Mouse (Mus musculus) MEL (cell line): Measurements from ENCODE around the gene Olfr649. TPM values are rescaled to one million over a fixed set of nuclear protein-coding genes. Genes with fewer than 3 reads are reported as not detected.

Source experiments
- DNase-seq: peaks from one replicate; pipeline ENCODE4 v3.0.0; 2011; ENCODE audit warnings: low read depth, low spot score
- H3K27ac ChIP-seq: 2 replicates; pipeline ENCODE4 v1.5.1; 2012; ENCODE audit warnings: low read depth, mild to moderate bottlenecking, control low read depth, low read length, moderate library complexity; ENCODE audit not compliant: control insufficient read depth
- H3K27me3 ChIP-seq, 2 experiments: fragments of 150-350 bp in 1 of 2; sonication (generic) in 1 of 2; 2 replicates each; pipeline ENCODE4 v1.6.1; 2012; ENCODE audit warnings: low read length in 2 of 2, mild to moderate bottlenecking in 2 of 2, improper control_type of control experiment in 1 of 2, moderate library complexity in 1 of 2; ENCODE audit not compliant: insufficient read depth in 2 of 2, control insufficient read depth in 1 of 2
- H3K36me3 ChIP-seq, 2 experiments: 2 replicates each; pipeline ENCODE4 v1.6.1; 2012 to 2014; ENCODE audit warnings: low read length in 2 of 2, improper control_type of control experiment in 1 of 2, inconsistent platforms in 1 of 2, mild to moderate bottlenecking in 1 of 2; ENCODE audit not compliant: insufficient read depth in 2 of 2, control insufficient read depth in 1 of 2
- H3K4me1 ChIP-seq, 2 experiments: fragments of 150-350 bp in 1 of 2; sonication (generic) in 1 of 2; 2 replicates each; pipeline ENCODE4 v1.6.1; 2012; ENCODE audit warnings: low read length in 2 of 2, improper control_type of control experiment in 1 of 2, mild to moderate bottlenecking in 1 of 2; ENCODE audit not compliant: insufficient read depth in 2 of 2, control insufficient read depth in 1 of 2
- H3K4me3 ChIP-seq, 2 experiments: fragments of 150-350 bp in 1 of 2; sonication (generic) in 1 of 2; 2 replicates each; pipeline ENCODE4 v1.5.1; 2012; ENCODE audit warnings: low read depth in 2 of 2, low read length in 2 of 2, mild to moderate bottlenecking in 2 of 2, moderate library complexity in 2 of 2, control low read depth in 1 of 2, improper control_type of control experiment in 1 of 2; ENCODE audit not compliant: control insufficient read depth in 1 of 2, insufficient read depth in 1 of 2
- H3K79me2 ChIP-seq: 2 replicates; pipeline ENCODE4 v1.6.1; 2012; ENCODE audit warnings: mild to moderate bottlenecking, low read length, moderate library complexity; ENCODE audit not compliant: control insufficient read depth, poor library complexity, insufficient read depth
- H3K9ac ChIP-seq: 2 replicates; pipeline ENCODE4 v1.6.1; 2012; ENCODE audit warnings: low read depth, mild to moderate bottlenecking, control low read depth, low read length, moderate library complexity; ENCODE audit not compliant: control insufficient read depth, poor library complexity, severe bottlenecking
- H3K9me3 ChIP-seq: fragments of 150-350 bp; sonication (generic); replicated peaks from 2 replicates; pipeline ENCODE4 v1.6.1; 2012; ENCODE audit warnings: mild to moderate bottlenecking, low read length, improper control_type of control experiment, moderate library complexity; ENCODE audit not compliant: insufficient read depth
- BHLHE40 ChIP-seq: IDR thresholded peaks from 2 replicates; pipeline ENCODE4 v1.6.1; 2012; ENCODE audit warnings: low read depth, mild to moderate bottlenecking, inconsistent platforms, low read length, improper control_type of control experiment, borderline replicate concordance
- MAZ ChIP-seq: IDR thresholded peaks from 2 replicates; pipeline ENCODE4 v1.6.1; 2012; ENCODE audit warnings: low read depth, mild to moderate bottlenecking, inconsistent platforms, low read length, improper control_type of control experiment
- MXI1 ChIP-seq: IDR thresholded peaks from 2 replicates; pipeline ENCODE4 v1.6.1; 2011; ENCODE audit warnings: mild to moderate bottlenecking, low read depth, low read length, improper control_type of control experiment
- SMC3 ChIP-seq: IDR thresholded peaks from 2 replicates; pipeline ENCODE4 v1.6.1; 2011; ENCODE audit warnings: low read depth, low read length, improper control_type of control experiment
- ZKSCAN1 ChIP-seq: IDR thresholded peaks from 2 replicates; pipeline ENCODE4 v1.6.1; 2012; ENCODE audit warnings: low read depth, mild to moderate bottlenecking, inconsistent platforms, low read length, improper control_type of control experiment, moderate library complexity
- ZMIZ1 ChIP-seq: IDR thresholded peaks from 2 replicates; pipeline ENCODE4 v1.6.1; 2012; ENCODE audit warnings: low read depth, mild to moderate bottlenecking, inconsistent platforms, low read length, improper control_type of control experiment, moderate library complexity
- ZNF384 ChIP-seq: IDR thresholded peaks from 2 replicates; pipeline ENCODE4 v1.6.1; 2012; ENCODE audit warnings: low read depth, mild to moderate bottlenecking, inconsistent platforms, low read length, improper control_type of control experiment
- polyA plus RNA-seq, 2 experiments: library from polyadenylated mRNA; stranded (reverse) in 1 of 2; unstranded in 1 of 2; fragments of >175 nt in 1 of 2; fragments of >200 nt in 1 of 2; gene quantifications; 2 replicates each; pipeline versions ENCODE4 v1.2.1 to v1.2.4; 2012; ENCODE audit warnings: low replicate concordance in 2 of 2, low read depth in 1 of 2; ENCODE audit not compliant: insufficient read length in 2 of 2, insufficient read depth in 1 of 2, missing spikeins in 1 of 2
- total RNA-seq: library from RNA; depleted of rRNA; stranded (reverse); fragments of 300-350 nt; gene quantifications from 2 replicates; pipeline ENCODE4 v1.2.3, GENCODE M21; 2012; rRNA removed

Gene Olfr649
- total and polyA plus RNA-seq, 3 experiments = not detected

DNA sequence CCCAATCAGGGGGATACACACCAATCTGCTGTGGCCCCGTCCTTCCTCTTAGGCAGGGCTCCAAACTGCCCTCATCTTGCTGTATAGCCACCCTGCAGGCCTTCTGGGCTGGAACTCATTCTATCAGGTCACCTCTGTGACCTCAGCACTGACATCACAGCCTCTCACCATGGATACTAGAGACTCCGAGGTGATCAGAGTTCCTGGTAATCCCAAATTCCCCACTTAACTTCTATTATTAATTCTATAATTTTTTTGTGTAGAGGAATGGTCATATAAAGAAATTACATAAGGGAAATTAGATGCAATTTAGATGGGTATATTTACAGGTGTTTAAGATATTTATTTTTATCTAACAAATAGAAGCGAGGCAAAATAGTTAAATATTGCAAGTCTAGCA lies 52.6 kb downstream of the Olfr649 start, which contains the start of gene Ubqln3:
Gene Ubqln3, minus strand, starts transcription at position 101 of the 400 bp plus-strand sequence.
- no peaks in the 10 kb centered on the region for H3K4me1 ChIP-seq
- no peaks in the 10 kb centered on the region for H3K36me3 ChIP-seq
- no peak for TF ChIP-seq MAZ
- TF ChIP-seq ZKSCAN1 = no peak
- no peak for TF ChIP-seq SMC3
- no peak for TF ChIP-seq ZNF384
- TF ChIP-seq MXI1 = no peak
- no peak for TF ChIP-seq ZMIZ1
- no peak for TF ChIP-seq BHLHE40
- no peak within 1 kb of the TSS for H3K9ac ChIP-seq
- no peaks in the 10 kb centered on the region for H3K9me3 ChIP-seq
- H3K4me3 ChIP-seq = no peak within 1 kb of the TSS
- no peak within 1 kb of the TSS for H3K27ac ChIP-seq
- DNase-seq = no peak
- no peaks in the 10 kb centered on the region for H3K27me3 ChIP-seq
- no peaks in the 10 kb centered on the region for H3K79me2 ChIP-seq

Other genes with a start within 250 kb of the Olfr649 start
- not detected in 2 replicates for gene Olfr635, start 224.8 kb downstream of the Olfr649 start, total RNA-seq
- not detected for gene Olfr635, start 224.8 kb downstream of the Olfr649 start, polyA plus RNA-seq
- not detected in 2 replicates for gene Olfr638, start 197.2 kb downstream of the Olfr649 start, total RNA-seq
- gene Olfr638, start 197.2 kb downstream of the Olfr649 start, polyA plus RNA-seq = not detected
- gene Olfr639, start 178.7 kb downstream of the Olfr649 start, total RNA-seq = not detected in 2 replicates
- gene Olfr639, start 178.7 kb downstream of the Olfr649 start, polyA plus RNA-seq = under 1 TPM in 1 of 2 experiments, not detected in 1; 0.03 TPM
- not detected in 2 replicates for gene Olfr640, start 170.4 kb downstream of the Olfr649 start, total RNA-seq
- not detected for gene Olfr640, start 170.4 kb downstream of the Olfr649 start, polyA plus RNA-seq
- gene Olfr641, start 160.5 kb downstream of the Olfr649 start, total RNA-seq = not detected in 2 replicates
- not detected for gene Olfr641, start 160.5 kb downstream of the Olfr649 start, polyA plus RNA-seq
- not detected in 2 replicates for gene Olfr642, start 143.3 kb downstream of the Olfr649 start, total RNA-seq
- gene Olfr642, start 143.3 kb downstream of the Olfr649 start, polyA plus RNA-seq = not detected
- gene 4930516K23Rik, start 134.5 kb downstream of the Olfr649 start, total RNA-seq = not detected in 2 replicates
- not detected for gene 4930516K23Rik, start 134.5 kb downstream of the Olfr649 start, polyA plus RNA-seq
- gene Olfr644, start 124.1 kb downstream of the Olfr649 start, total RNA-seq = not detected in 2 replicates
- not detected for gene Olfr644, start 124.1 kb downstream of the Olfr649 start, polyA plus RNA-seq
- not detected in 2 replicates for gene Olfr645, start 110.5 kb downstream of the Olfr649 start, total RNA-seq
- gene Olfr645, start 110.5 kb downstream of the Olfr649 start, polyA plus RNA-seq = not detected
- not detected in 2 replicates for gene Olfr646, start 91.1 kb downstream of the Olfr649 start, total RNA-seq
- not detected for gene Olfr646, start 91.1 kb downstream of the Olfr649 start, polyA plus RNA-seq
- not detected in 2 replicates for gene Ubqln5, start 66.2 kb downstream of the Olfr649 start, total RNA-seq
- not detected for gene Ubqln5, start 66.2 kb downstream of the Olfr649 start, polyA plus RNA-seq
- gene Olfr643, start 58.6 kb downstream of the Olfr649 start, total RNA-seq = not detected in 2 replicates
- not detected for gene Olfr643, start 58.6 kb downstream of the Olfr649 start, polyA plus RNA-seq
- not detected in 2 replicates for gene Ubqln3, start 52.7 kb downstream of the Olfr649 start, total RNA-seq
- not detected for gene Ubqln3, start 52.7 kb downstream of the Olfr649 start, polyA plus RNA-seq
- not detected in 2 replicates for gene Ubqlnl, start 45.4 kb downstream of the Olfr649 start, total RNA-seq
- not detected for gene Ubqlnl, start 45.4 kb downstream of the Olfr649 start, polyA plus RNA-seq
- not detected in 2 replicates for gene Olfm5, start 31.2 kb downstream of the Olfr649 start, total RNA-seq
- gene Olfm5, start 31.2 kb downstream of the Olfr649 start, polyA plus RNA-seq = not detected
- gene Olfr648, start 12.6 kb downstream of the Olfr649 start, total RNA-seq = not detected in 2 replicates
- not detected for gene Olfr648, start 12.6 kb downstream of the Olfr649 start, polyA plus RNA-seq
- not detected in 2 replicates for gene Trim6, start 22.8 kb upstream of the Olfr649 start, total RNA-seq
- gene Trim6, start 22.8 kb upstream of the Olfr649 start, polyA plus RNA-seq = 1 to 10 TPM in 1 of 2 experiments, not detected in 1; 4.1 TPM
- 0.23 and 0.42 TPM in 2 replicates for gene Trim34a, start 48.5 kb upstream of the Olfr649 start, total RNA-seq
- under 1 TPM in 1 of 2 experiments, not detected in 1; 0.58 TPM for gene Trim34a, start 48.5 kb upstream of the Olfr649 start, polyA plus RNA-seq
- gene Trim5, start 92.1 kb upstream of the Olfr649 start, total RNA-seq = not detected in 2 replicates
- under 1 TPM in 1 of 2 experiments, not detected in 1; 0.11 TPM for gene Trim5, start 92.1 kb upstream of the Olfr649 start, polyA plus RNA-seq
- not detected in 2 replicates for gene Trim12a, start 119.5 kb upstream of the Olfr649 start, total RNA-seq
- under 1 TPM in 1 of 2 experiments, not detected in 1; 0.14 TPM for gene Trim12a, start 119.5 kb upstream of the Olfr649 start, polyA plus RNA-seq
- gene Trim34b, start 133.5 kb upstream of the Olfr649 start, total RNA-seq = 0.42 and 0.69 TPM in 2 replicates
- gene Trim34b, start 133.5 kb upstream of the Olfr649 start, polyA plus RNA-seq = under 1 TPM in 1 of 2 experiments, not detected in 1; 0.74 TPM
- gene Trim12c, start 157.4 kb upstream of the Olfr649 start, total RNA-seq = 4.8 and 5.0 TPM in 2 replicates
- gene Trim12c, start 157.4 kb upstream of the Olfr649 start, polyA plus RNA-seq = 1 to 10 TPM in 1 of 2 experiments, not detected in 1; 6.9 TPM
- not detected in 2 replicates for gene Trim30b, start 173.9 kb upstream of the Olfr649 start, total RNA-seq
- gene Trim30b, start 173.9 kb upstream of the Olfr649 start, polyA plus RNA-seq = under 1 TPM in 1 of 2 experiments, not detected in 1; 0.04 TPM
- gene Trim30c, start 204.9 kb upstream of the Olfr649 start, total RNA-seq = 0.12 and 0.13 TPM in 2 replicates
- not detected for gene Trim30c, start 204.9 kb upstream of the Olfr649 start, polyA plus RNA-seq